Mouse (Mus musculus) ZHBTc4 (cell line): ENCODE results near the gene Bptf.
"Not testable (repeated sequence)": the region's sequence is repeated elsewhere in the genome, so short reads cannot be mapped to it uniquely, and the experiment has no call there.

Source experiments
- DNase-seq: peaks from one replicate; pipeline ENCODE4 v3.0.0-alpha.2; 2011; ENCODE audit warnings: low read depth, low spot score

The Bptf gene

GRCm38 (mm10) chr11:107131749-107132421, at the start of gene Bptf:
Gene Bptf (minus strand): TSS chr11:107132127.
- DNase-seq, result peak; percentile 93

GRCm38 (mm10) chr11:107161215-107161614, 29.3 kb upstream of the Bptf start:
- DNase-seq, result no peak

GRCm38 (mm10) chr11:107159034-107159433, 27.1 kb upstream of the Bptf start:
- DNase-seq, result peak; percentile 83

GRCm38 (mm10) chr11:107156977-107157642, 25.2 kb upstream of the Bptf start:
- DNase-seq, result no peak

- no peak for DNase-seq
Measured at GRCm38 (mm10) chr11:107155292-107155691, 23.4 kb upstream of the Bptf start.

- DNase-seq, result peak; percentile 86
Measured at GRCm38 (mm10) chr11:107154431-107154830, 22.5 kb upstream of the Bptf start.

- DNase-seq, result peak; percentile 59
Measured at GRCm38 (mm10) chr11:107153645-107154044, 21.7 kb upstream of the Bptf start.

GRCm38 (mm10) chr11:107151809-107152208, 19.9 kb upstream of the Bptf start:
- peak; percentile 86 for DNase-seq

- DNase-seq, result peak; percentile 53
Measured at GRCm38 (mm10) chr11:107143956-107144355, 12.0 kb upstream of the Bptf start.

GRCm38 (mm10) chr11:107142382-107142781, 10.5 kb upstream of the Bptf start:
- no peak for DNase-seq

GRCm38 (mm10) chr11:107140756-107141155, 8.8 kb upstream of the Bptf start:
- peak; percentile 75 for DNase-seq

- DNase-seq, result peak; percentile 80
Measured at GRCm38 (mm10) chr11:107138633-107139032, 6.7 kb upstream of the Bptf start.

GRCm38 (mm10) chr11:107137593-107137992, 5.7 kb upstream of the Bptf start:
- DNase-seq, result peak; percentile 92

- DNase-seq, result not testable (repeated sequence)
Measured at GRCm38 (mm10) chr11:107136458-107136857, 4.5 kb upstream of the Bptf start.

- DNase-seq, result peak; percentile 92
Measured at GRCm38 (mm10) chr11:107135741-107136140, 3.8 kb upstream of the Bptf start.

- peak; percentile 95 for DNase-seq
Measured at GRCm38 (mm10) chr11:107132426-107132825, 499 bp upstream of the Bptf start.

GRCm38 (mm10) chr11:107130879-107131748, 813 bp downstream of the Bptf start:
- DNase-seq, result peak; percentile 71

GRCm38 (mm10) chr11:107130221-107130788, 1.6 kb downstream of the Bptf start:
- no peak for DNase-seq

GRCm38 (mm10) chr11:107129641-107130040, 2.3 kb downstream of the Bptf start:
- DNase-seq, result no peak

GRCm38 (mm10) chr11:107126716-107127115, 5.2 kb downstream of the Bptf start:
- DNase-seq, result not testable (repeated sequence)

GRCm38 (mm10) chr11:107125011-107125410, 6.9 kb downstream of the Bptf start:
- no peak for DNase-seq

- no peak for DNase-seq
Measured at GRCm38 (mm10) chr11:107124327-107124731, 7.6 kb downstream of the Bptf start.
